Mouse (Mus musculus): ENCODE results near the gene Coq6.

GRCm38 (mm10) chr12:84407259-84407658 lies 45.8 kb downstream of the Coq6 start:
- no peak for TF ChIP-seq POLR2A (IDR thresholded peaks at IDR 0.05; ENCODE audit: borderline replicate concordance, extremely low read depth, low read depth, low read length)
- no peak for TF ChIP-seq CTCF (IDR thresholded peaks at IDR 0.05; ENCODE audit: insufficient read depth, low read length)

Data from lung, adult 2 months (tissue).